Mouse (Mus musculus): Measurements from ENCODE around the gene Man1c1. TPM values are rescaled to one million over a fixed set of nuclear protein-coding genes. Genes with fewer than 3 reads are reported as not detected.

Man1c1 gene
- polyA plus RNA-seq, 1 experiment from 2014 or later: 2.5 TPM

DNA sequence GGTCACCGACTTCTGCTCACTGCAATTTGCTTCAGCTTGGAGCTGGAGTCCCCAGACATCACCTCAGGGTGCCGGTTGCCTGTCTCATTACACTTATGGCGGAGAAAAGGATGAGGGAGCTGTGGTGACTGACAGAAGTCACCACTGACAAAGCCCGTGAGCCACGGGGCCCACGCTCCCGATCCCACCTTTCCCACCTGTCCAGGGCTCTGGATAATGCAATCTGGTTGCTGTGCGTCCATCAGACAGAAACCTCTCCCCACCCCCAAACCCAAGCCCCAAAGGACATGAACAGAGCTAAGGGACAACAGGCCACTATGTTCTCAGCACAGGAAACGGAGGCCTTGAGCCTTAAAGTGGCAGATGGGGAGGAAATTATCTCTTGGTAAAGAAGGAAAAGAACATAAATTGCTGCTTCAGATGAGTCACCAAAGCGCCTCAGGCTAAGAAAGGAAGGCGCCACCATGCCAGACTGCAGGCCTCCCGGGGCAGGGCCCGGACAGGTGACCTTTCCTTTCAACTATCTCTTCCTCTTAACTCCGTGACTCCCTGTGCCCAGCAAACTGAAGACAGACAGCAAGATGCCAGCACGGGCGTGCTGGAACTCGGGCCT lies 34.2 kb downstream of the Man1c1 start:
- no peaks in the 10 kb centered on the region for H3K9me3 ChIP-seq
- H3K4me1 ChIP-seq: peaks cover 6% of the 10 kb centered on the region
- 79% methylated on average over 17 of the region's 17 CpGs for WGBS
- H3K9ac ChIP-seq (replicated peaks): no peak overlapping the region
- no peak for ATAC-seq (replicated peaks)
- H3K36me3 ChIP-seq: no peaks in the 10 kb centered on the region
- no peak overlapping the region for H3K4me3 ChIP-seq
- no peak overlapping the region for H3K4me2 ChIP-seq (replicated peaks)
- no peaks in the 10 kb centered on the region for H3K27me3 ChIP-seq
- no peak overlapping the region for H3K27ac ChIP-seq (replicated peaks)

GRCm38 (mm10) chr4:134668355-134669028 lies 35.6 kb downstream of the Man1c1 start:
- H3K27me3 ChIP-seq: no peaks in the 10 kb centered on the region
- no peaks in the 10 kb centered on the region for H3K4me1 ChIP-seq
- no peak overlapping the region for H3K4me3 ChIP-seq
- H3K9me3 ChIP-seq: no peaks in the 10 kb centered on the region
- H3K27ac ChIP-seq (replicated peaks): no peak overlapping the region
- no peak overlapping the region for H3K4me2 ChIP-seq (replicated peaks)
- no peak overlapping the region for H3K9ac ChIP-seq (replicated peaks)
- WGBS: 75% methylated on average over 12 of the region's 12 CpGs
- H3K36me3 ChIP-seq: no peaks in the 10 kb centered on the region
- ATAC-seq (replicated peaks): no peak

- Histone ChIP-seq H3K27ac (replicated peaks) (no peak overlapping the region), H3K4me1 (peaks cover 16% of the 10 kb centered on the region), H3K36me3 (no peaks in the 10 kb centered on the region), H3K9ac (replicated peaks) (no peak overlapping the region), H3K9me3 (no peaks in the 10 kb centered on the region), H3K4me3 (no peak overlapping the region), H3K4me2 (replicated peaks) (no peak overlapping the region), H3K27me3 (no peaks in the 10 kb centered on the region)
- 95% methylated on average over 19 of the region's 19 CpGs for WGBS
- no peak for ATAC-seq (replicated peaks)
Observed at GRCm38 (mm10) chr4:134666391-134666790, 37.7 kb downstream of the Man1c1 start.

GRCm38 (mm10) chr4:134663052-134663451 lies 41.0 kb downstream of the Man1c1 start:
- ATAC-seq (replicated peaks): no peak
- no peak overlapping the region for H3K27ac ChIP-seq (replicated peaks)

GRCm38 (mm10) chr4:134660630-134661183 lies 43.4 kb downstream of the Man1c1 start:
- Histone ChIP-seq H3K9me3 (no peaks in the 10 kb centered on the region), H3K4me1 (peaks cover 44% of the 10 kb centered on the region), H3K27me3 (no peaks in the 10 kb centered on the region), H3K27ac (replicated peaks) (peak overlapping the region; percentile 49; the same call in 1 of the 2 replicates), H3K4me3 (no peak overlapping the region), H3K4me2 (replicated peaks) (0 out of 2 replicates have a peak overlapping the region, but pooled peaks have one; percentile 47), H3K9ac (replicated peaks) (peak overlapping the region; percentile 42; the same call in 1 of the 2 replicates), H3K36me3 (no peaks in the 10 kb centered on the region)
- ATAC-seq (replicated peaks): peak; percentile 24; the same call in 1 of the 2 replicates
- 34% methylated on average over 18 of the region's 18 CpGs for WGBS

More at GRCm38 (mm10) chr4:134663052-134663451, 41.0 kb downstream of the Man1c1 start:
- no peak overlapping the region for H3K4me2 ChIP-seq (replicated peaks)
- no peaks in the 10 kb centered on the region for H3K9me3 ChIP-seq
- no peaks in the 10 kb centered on the region for H3K36me3 ChIP-seq
- no peaks in the 10 kb centered on the region for H3K27me3 ChIP-seq
- WGBS: 56% methylated on average over 10 of the region's 10 CpGs
- no peak overlapping the region for H3K4me3 ChIP-seq
- peaks cover 40% of the 10 kb centered on the region for H3K4me1 ChIP-seq
- H3K9ac ChIP-seq (replicated peaks): no peak overlapping the region

- peak; percentile 32; the same call in 1 of the 2 replicates for ATAC-seq (replicated peaks)
- no peaks in the 10 kb centered on the region for H3K9me3 ChIP-seq
- peak overlapping the region; percentile 26 for H3K4me3 ChIP-seq
- H3K36me3 ChIP-seq: no peaks in the 10 kb centered on the region
- no peaks in the 10 kb centered on the region for H3K27me3 ChIP-seq
- peak overlapping the region; percentile 49; the same call in 1 of the 2 replicates for H3K27ac ChIP-seq (replicated peaks)
- 6% methylated on average over 27 of the region's 27 CpGs for WGBS
- peaks cover 44% of the 10 kb centered on the region for H3K4me1 ChIP-seq
- peak overlapping the region; percentile 42 for H3K9ac ChIP-seq (replicated peaks)
- peak overlapping the region; percentile 47 for H3K4me2 ChIP-seq (replicated peaks)
Observed at GRCm38 (mm10) chr4:134659354-134660301, 44.5 kb downstream of the Man1c1 start.

GRCm38 (mm10) chr4:134657473-134657872 lies 46.6 kb downstream of the Man1c1 start:
- WGBS: 42% methylated on average over 5 of the region's 5 CpGs
- Histone ChIP-seq H3K9ac (replicated peaks) (no peak overlapping the region), H3K4me3 (no peak overlapping the region), H3K4me2 (replicated peaks) (no peak overlapping the region), H3K9me3 (no peaks in the 10 kb centered on the region), H3K27me3 (no peaks in the 10 kb centered on the region), H3K27ac (replicated peaks) (no peak overlapping the region), H3K4me1 (peaks cover 39% of the 10 kb centered on the region), H3K36me3 (no peaks in the 10 kb centered on the region)
- ATAC-seq (replicated peaks): no peak

DNA sequence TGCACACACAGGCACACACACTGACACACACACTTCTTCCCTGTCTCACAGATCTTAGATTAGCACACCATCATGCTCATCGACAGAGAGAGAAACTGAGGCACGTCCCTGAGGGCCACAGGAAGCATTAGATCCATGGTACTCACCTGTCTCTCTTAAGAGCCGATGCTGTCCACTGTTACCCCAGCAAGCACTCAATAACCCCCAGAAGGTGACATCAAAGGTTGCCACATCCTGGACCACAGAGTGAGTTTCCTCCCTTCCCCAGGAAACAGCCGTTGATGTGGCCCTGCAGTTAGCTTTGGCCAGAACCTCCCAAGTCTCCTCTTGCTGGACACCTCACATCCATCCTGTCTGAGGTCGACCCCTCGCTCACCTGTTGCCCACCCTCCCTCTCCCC lies 49.7 kb downstream of the Man1c1 start:
- Histone ChIP-seq H3K4me3 (no peak overlapping the region), H3K9ac (replicated peaks) (no peak overlapping the region), H3K27ac (replicated peaks) (no peak overlapping the region), H3K9me3 (no peaks in the 10 kb centered on the region), H3K27me3 (no peaks in the 10 kb centered on the region), H3K4me2 (replicated peaks) (no peak overlapping the region), H3K36me3 (no peaks in the 10 kb centered on the region), H3K4me1 (peaks cover 9% of the 10 kb centered on the region)
- WGBS: 89% methylated on average over 6 of the region's 6 CpGs
- ATAC-seq (replicated peaks): no peak

DNA sequence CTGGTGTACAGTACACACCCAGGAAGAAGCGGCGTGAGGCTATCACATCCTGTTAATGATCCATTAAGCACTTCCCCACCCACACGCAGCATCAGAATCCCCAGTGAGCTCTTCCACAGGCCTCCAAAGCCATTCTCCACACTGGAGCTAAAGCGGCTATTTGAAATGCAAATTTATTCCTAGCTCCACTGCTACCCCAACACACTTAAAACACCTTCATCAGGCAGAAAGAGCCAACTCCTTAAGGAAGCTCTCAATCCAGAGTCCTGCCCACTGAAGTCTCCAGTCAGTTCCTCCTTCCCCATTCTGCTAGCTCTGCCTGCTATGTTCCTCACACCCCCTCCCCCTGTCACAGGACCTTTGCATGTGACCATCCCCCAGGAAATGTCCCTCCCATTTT lies 51.4 kb downstream of the Man1c1 start:
- Histone ChIP-seq H3K4me3 (no peak overlapping the region), H3K9ac (replicated peaks) (no peak overlapping the region), H3K27ac (replicated peaks) (no peak overlapping the region), H3K4me1 (0 out of 2 replicates have a peak, but pooled peaks cover 4% of the 10 kb centered on the region), H3K9me3 (no peaks in the 10 kb centered on the region), H3K4me2 (replicated peaks) (no peak overlapping the region), H3K27me3 (no peaks in the 10 kb centered on the region), H3K36me3 (no peaks in the 10 kb centered on the region)
- WGBS: 56% methylated on average over 4 of the region's 4 CpGs
- ATAC-seq (replicated peaks): no peak

GRCm38 (mm10) chr4:134652151-134652550 lies 51.9 kb downstream of the Man1c1 start:
- H3K4me1 ChIP-seq: no peaks in the 10 kb centered on the region
- no peak for ATAC-seq (replicated peaks)
- H3K27me3 ChIP-seq: no peaks in the 10 kb centered on the region
- H3K9ac ChIP-seq (replicated peaks): no peak overlapping the region
- H3K36me3 ChIP-seq: no peaks in the 10 kb centered on the region
- no peak overlapping the region for H3K4me2 ChIP-seq (replicated peaks)
- WGBS: 64% methylated on average over 2 of the region's 2 CpGs
- H3K9me3 ChIP-seq: no peaks in the 10 kb centered on the region
- H3K4me3 ChIP-seq: no peak overlapping the region
- no peak overlapping the region for H3K27ac ChIP-seq (replicated peaks)

- Histone ChIP-seq H3K9ac (replicated peaks) (no peak overlapping the region), H3K4me3 (no peak overlapping the region), H3K27ac (replicated peaks) (no peak overlapping the region), H3K36me3 (no peaks in the 10 kb centered on the region), H3K9me3 (no peaks in the 10 kb centered on the region), H3K4me2 (replicated peaks) (no peak overlapping the region), H3K4me1 (no peaks in the 10 kb centered on the region), H3K27me3 (no peaks in the 10 kb centered on the region)
- no peak for ATAC-seq (replicated peaks)
- WGBS: 69% methylated on average over 7 of the region's 7 CpGs
Observed at GRCm38 (mm10) chr4:134651358-134651757, 52.7 kb downstream of the Man1c1 start.
